Mouse (Mus musculus): ENCODE measurements around the gene Dync1li1.

Gene Dync1li1

DNA sequence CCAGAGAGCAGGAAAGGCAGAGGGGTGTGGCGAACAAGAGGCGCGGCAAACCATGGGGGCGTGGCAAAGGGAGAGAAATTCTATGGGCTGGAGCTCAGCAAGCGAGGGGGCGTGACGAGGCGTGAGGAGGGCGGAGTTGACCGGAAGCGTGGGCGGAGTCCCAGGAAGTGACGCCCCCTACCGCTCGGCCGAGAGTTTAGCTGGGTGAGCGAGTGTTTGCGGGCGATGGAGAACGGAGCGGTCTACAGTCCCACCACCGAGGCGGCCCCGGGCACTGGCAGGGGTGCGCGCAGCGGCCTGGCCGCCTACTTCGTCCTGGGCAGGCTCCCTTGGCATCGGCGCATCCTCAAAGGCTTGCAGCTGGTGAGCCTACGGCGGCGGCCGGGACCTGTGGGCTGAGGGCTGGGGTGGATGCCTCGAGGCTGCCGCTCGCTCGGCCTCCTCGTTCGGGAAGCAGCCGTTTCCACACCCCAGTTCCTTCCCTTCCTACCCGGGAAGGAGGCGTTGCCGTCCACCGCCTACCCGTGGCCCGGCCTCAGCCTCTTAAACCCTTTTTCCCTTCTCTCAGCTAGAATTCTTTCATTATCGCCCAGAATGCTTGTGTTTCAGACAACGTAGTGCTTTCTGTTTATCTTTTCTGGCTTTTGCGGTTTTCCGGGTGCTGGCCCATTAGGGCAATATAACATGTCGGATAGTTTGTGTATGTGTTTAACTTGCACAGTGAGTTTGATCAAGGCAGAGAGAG is 42.6 kb downstream of the Dync1li1 start, which contains the start of gene Cmtm6:
Gene Cmtm6 (plus strand): TSS at position 106 of the 745 bp plus-strand sequence.
- DNase-seq = peak; percentile 93

- no peak for DNase-seq
Observed at GRCm38 (mm10) chr9:114731871-114732682, 43.5 kb downstream of the Dync1li1 start.

GRCm38 (mm10) chr9:114733238-114733637 is 44.6 kb downstream of the Dync1li1 start:
- DNase-seq = no peak

GRCm38 (mm10) chr9:114736442-114736841 is 47.9 kb downstream of the Dync1li1 start:
- DNase-seq = no peak

- DNase-seq = no peak
Observed at GRCm38 (mm10) chr9:114740336-114740735, 51.7 kb downstream of the Dync1li1 start.

DNA sequence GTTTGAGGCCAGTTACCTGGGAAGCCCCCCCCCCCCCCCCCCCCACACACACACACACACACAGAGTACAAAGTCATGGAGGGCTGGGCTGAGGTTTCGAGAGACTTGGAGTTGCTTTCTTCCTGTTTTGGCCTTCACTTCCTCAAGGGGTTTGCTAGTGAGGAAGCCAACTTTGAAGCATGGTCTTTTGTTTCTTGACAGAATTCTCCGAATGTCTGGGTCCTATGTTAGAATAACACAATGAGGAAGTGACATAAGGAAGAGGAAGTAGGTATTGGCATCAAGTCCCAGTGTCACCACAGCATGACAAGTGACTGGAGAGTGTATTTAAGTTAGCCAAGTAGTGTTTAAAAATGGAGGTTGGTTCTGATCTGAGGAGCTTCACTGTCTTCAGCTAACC is 54.1 kb downstream of the Dync1li1 start:
- no peak for DNase-seq

- no peak for DNase-seq
Observed at GRCm38 (mm10) chr9:114745163-114745562, 56.6 kb downstream of the Dync1li1 start.

DNA sequence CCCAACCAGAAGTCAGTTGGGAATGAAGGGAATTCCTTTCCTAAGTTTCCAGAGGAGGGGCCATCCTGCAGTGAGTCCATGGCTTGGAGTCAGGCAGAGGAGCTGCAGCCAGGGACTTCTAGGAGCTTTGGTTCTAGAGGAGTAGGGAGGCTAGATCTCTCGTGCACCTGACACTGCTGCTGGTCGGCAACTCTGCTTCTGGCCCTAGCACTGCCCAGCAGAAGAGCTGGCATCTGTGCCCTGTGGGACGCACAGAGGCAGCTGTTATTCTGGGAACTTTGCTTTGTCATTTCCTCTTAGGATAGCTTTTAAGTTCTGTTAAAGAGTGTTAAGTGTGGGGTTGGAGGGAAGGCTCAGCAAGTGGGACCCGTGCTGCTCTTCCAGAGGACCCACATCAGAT is 57.1 kb downstream of the Dync1li1 start:
- no peak for DNase-seq

- no peak for DNase-seq
Observed at GRCm38 (mm10) chr9:114747012-114747411, 58.4 kb downstream of the Dync1li1 start.

- no peak for DNase-seq
Observed at GRCm38 (mm10) chr9:114747466-114747865, 58.9 kb downstream of the Dync1li1 start.

DNA sequence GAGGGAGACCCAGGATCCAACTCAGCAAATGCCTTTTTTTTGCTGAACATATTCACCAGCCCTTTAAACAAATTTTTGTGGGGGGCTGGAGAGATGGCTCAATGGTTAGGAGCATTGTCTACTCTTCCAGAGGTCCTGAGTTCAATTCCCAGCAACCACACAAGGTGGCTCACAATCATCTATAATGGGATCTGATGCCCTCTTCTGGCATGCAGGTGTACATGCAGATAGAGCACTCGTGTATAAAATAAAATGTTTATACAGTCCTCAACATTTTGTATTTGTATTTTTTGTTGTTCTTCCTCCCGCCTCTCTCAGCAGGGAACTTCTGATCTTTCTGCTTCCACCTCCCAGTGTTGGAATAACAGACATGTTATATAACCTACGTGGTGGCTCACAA is 63.0 kb downstream of the Dync1li1 start:
- DNase-seq = no peak

DNA sequence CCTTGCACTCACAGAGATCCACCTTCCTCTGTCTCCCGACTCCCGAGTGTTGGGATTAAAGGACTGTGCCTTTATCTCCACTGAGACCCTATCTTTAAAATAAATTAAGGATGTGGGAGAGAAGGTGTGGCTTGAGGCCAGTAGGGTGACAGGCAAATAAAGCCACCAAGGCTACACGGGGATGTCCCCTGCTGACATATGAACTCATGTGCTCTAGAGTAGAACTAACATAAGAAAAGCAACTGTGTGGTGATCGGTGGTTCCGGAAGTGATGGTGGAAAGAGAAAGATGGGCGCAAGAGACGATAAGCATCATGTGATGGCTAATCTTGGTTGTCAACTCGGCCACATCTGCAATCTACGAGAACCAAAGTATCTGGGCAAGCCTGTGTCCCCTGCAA is 63.7 kb downstream of the Dync1li1 start:
- no peak for DNase-seq

DNA sequence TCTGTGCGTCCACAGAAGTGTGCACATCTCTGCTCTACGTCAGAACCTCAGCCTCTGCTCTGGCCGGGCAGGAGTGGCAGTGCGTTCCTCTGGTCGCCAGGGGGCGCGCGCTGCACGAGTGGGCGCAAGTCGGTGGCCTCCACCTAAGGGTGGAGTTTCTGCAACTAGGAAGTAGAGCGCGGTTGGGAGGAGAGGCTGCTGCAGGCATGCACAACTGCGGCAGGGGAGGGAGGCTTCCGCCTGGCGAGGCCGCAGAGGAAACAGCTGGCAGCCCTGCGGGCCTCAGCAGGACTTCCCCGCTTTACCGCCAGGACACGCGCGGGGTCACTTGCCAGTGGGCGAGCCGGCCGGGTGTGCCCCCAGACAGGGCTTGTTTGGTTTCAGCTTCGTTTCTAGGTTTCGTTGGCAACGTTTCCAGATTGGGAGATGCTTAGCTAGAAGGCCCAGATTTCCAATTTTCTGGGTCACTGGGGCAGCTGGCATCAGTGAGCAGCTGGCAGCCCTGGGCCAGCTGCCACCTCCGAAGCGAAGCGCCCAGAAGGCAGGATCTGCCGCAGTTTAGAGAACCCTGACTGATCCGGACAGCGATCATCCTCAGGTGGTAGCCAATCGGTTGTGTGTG is 64.4 kb downstream of the Dync1li1 start:
- peak; percentile 92 to 95 for DNase-seq

DNA sequence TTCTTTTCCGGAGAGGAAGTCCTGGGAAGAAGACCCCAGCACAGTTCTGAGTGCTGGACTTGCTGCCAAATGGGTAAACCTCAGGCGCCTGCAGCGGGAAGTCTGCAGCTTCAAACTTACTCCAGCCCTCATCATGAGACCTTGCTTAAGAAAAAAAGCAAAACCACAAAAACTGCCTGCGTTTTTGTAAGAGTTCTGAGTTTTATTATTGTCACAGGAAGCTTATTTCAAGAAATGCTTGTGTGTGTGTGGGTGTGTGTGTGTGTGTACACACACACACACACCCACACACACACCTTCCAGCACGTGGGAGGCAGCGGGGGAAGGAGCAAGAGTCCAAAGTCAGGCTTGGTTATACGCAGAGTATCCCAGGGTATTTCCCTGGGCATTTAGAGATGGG is 69.7 kb downstream of the Dync1li1 start:
- DNase-seq = no peak

DNA sequence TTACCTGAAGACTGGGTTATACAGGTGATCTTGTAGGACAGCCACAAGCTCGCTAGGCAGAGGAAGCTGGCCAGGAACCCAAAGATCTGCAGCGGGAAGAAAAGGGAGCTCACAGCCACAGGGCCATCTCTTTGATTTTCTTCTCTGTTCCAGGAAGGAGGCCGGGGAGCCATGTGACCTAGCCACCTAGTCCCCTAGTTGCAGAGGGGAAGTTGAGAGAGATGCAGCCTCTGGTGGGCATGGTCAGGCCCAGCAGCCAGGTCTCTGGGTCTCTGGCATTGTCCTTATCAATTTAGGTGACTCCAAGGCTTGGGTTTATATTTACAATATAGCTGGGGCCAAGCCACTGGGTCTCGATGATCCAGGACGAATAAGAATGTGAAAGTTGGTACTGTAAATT is 70.2 kb downstream of the Dync1li1 start:
- no peak for DNase-seq

DNA sequence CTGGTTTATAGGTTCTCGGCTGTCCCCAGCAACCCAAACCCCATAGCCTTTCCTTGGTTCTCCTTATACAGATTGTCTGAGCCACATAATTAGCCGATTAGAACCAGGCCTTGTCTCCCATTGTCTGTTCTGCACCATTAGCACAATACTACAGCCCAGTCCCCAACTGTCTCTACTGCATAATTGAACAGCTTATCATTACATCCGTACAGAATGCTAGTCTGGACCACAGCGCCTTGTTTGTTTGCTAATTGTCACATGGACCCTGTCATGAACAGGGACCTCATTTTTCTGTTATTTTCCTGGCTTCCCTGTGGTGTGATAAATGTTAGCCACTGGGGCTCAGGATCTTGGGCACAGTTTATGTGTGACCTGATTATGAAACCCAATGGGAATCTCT is 71.3 kb downstream of the Dync1li1 start:
- no peak for DNase-seq

GRCm38 (mm10) chr9:114760353-114760752 is 71.8 kb downstream of the Dync1li1 start:
- DNase-seq = no peak

GRCm38 (mm10) chr9:114761848-114762247 is 73.3 kb downstream of the Dync1li1 start:
- no peak for DNase-seq

DNA sequence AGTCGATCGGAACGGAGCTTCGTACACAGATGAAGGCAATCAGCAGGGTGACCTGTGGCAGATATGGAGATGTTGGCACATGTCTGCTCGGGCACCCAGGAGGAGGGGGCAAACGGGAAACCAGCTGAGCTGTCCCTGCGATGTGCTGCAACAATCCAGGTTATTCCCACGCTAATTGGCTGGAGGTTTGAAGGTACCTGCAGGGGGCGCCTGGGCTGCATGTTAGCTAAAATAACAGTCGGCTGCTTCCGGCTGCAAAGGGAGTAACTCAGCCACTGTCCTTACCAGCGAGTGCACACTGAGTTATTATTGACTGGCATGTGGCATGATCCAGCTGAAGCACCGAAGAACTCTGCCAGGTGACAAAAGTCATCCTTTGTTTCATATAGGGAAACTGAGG is 74.8 kb downstream of the Dync1li1 start:
- no peak for DNase-seq

DNA sequence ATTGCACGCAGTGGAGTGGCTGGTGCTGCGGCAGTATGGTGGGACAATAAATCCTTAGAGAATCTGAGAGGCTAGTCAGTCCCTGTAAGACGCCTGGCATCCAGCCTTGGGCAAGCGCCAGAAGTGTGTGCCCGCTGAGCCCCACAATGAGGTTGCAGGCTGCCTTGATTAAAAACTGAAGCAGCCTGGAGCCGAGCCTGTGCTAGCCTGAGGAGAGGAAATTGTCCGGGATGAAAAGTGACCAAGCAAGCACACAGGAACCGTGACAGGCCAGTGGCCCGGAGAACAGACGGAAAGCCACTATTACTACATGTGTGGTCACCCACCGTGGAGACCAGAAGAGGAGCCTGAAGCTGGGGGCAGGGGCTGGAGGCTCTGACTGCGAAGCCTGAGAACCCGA is 78.4 kb downstream of the Dync1li1 start:
- DNase-seq = peak; percentile 69 to 72

- DNase-seq = no peak
Observed at GRCm38 (mm10) chr9:114767507-114767906, 78.9 kb downstream of the Dync1li1 start.

DNA sequence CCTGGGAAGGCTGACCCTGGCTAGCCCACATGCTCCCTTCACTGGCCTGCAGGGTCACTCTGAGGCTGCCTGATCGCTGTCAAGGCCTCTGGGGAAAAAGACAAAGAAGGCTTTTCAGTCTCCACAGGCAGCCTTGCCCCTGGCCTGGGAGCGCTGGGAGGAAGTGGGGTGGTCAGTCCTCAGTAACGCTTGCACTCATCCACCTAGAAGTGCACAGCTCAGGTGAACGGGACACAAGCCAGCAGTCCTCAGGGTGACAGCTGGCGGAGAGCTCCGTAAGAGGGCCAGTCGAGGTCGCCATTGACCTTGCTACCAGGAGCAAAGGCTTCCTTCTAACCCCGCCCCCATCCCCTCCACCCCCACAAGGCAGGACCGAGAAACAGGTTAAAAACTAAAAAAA is 79.5 kb downstream of the Dync1li1 start:
- no peak for DNase-seq

- no peak for DNase-seq
Observed at GRCm38 (mm10) chr9:114770224-114770623, 81.6 kb downstream of the Dync1li1 start.

GRCm38 (mm10) chr9:114771565-114771964 is 83.0 kb downstream of the Dync1li1 start:
- no peak for DNase-seq
